8 mouse cellular contexts compared by ENCODE assay signal in genomic region chr5:52634017-52634416, GRCm38 (mm10). TPM values are rescaled to one million over a fixed set of nuclear protein-coding genes. Genes with fewer than 3 reads are reported as not detected.
DNase-seq lines count a peak whose midpoint lies in the region; ATAC-seq lines count a peak whose summit lies in the region.

No protein-coding gene starts in this region.

- no peaks in the 10 kb centered on the region for H3K9me3 ChIP-seq in midbrain, embryonic 12.5 days

- H3K27me3 ChIP-seq in midbrain, embryonic 12.5 days, result no peaks in the 10 kb centered on the region
- H3K27me3 ChIP-seq in splenic B cell, adult 2 months (ENCODE audit: control insufficient read depth, insufficient read depth, low read length, poor library complexity, severe bottlenecking), result no peaks in the 10 kb centered on the region

- H3K4me3 ChIP-seq in midbrain, embryonic 12.5 days, result no peak overlapping the region

- no peak for ATAC-seq in cerebellum, adult (ENCODE audit: insufficient number of reproducible peaks, low FRiP score, low TSS enrichment)
- peak; percentile 48 for ATAC-seq in midbrain, embryonic 12.5 days (ENCODE audit: low FRiP score, low read depth)

- no peak overlapping the region for H3K4me2 ChIP-seq in midbrain, embryonic 12.5 days (replicated peaks)

- peak; percentile 36 to 41 for DNase-seq in cerebellum, adult 18-20 months
- DNase-seq in CD4-positive, CD25-positive, alpha-beta regulatory T cell, adult 2 months (ENCODE audit: low read depth, low spot score), result peak; percentile 86
- peak; percentile 52 to 60 for DNase-seq in cerebellum, postnatal 4 days (ENCODE audit: low spot score in 2 of 2)
- DNase-seq in heart, adult 8-10 months (ENCODE audit: low spot score), result peak; percentile 35
- peak; percentile 26 to 81 for DNase-seq in kidney, postnatal 36 days
- DNase-seq in splenic B cell, adult 2 months (ENCODE audit: low read depth, low spot score), result peak; percentile 76

- H3K4me1 ChIP-seq in midbrain, embryonic 12.5 days, result no peaks in the 10 kb centered on the region

- H3K36me3 ChIP-seq in midbrain, embryonic 12.5 days, result no peaks in the 10 kb centered on the region
- H3K36me3 ChIP-seq in splenic B cell, adult 2 months (ENCODE audit: control insufficient read depth, insufficient read depth, low read length, poor library complexity, severe bottlenecking), result no peaks in the 10 kb centered on the region

- H3K27ac ChIP-seq in midbrain, embryonic 12.5 days (replicated peaks), result no peak overlapping the region

- 27% methylated on average over 8 of the region's 8 CpGs for WGBS in midbrain, embryonic 12.5 days

- H3K9ac ChIP-seq in midbrain, embryonic 12.5 days (replicated peaks), result no peak overlapping the region

RNA-seq across cellular contexts. Expression of gene Sepsecs, which starts 35.5 kb away (rescaled TPM):
- total RNA-seq in heart, adult 8-10 months (2022), result 1 to 10 TPM; 4.7 to 9.0 (median 6.9) TPM
- polyA plus RNA-seq in midbrain, embryonic 12.5 days (2016; fragmentation: Nextera tagmentation; extraction: Ambion mirVana), result 8.5 and 9.4 TPM in 2 replicates

Comparison
In these comparisons a context has a peak if more than half of its experiments do, and no peak if none do; other contexts are left out.
1. DNase-seq: peak in every context shown above with its lines; median percentile 86 in CD4-positive, CD25-positive, alpha-beta regulatory T cell, adult 2 months; 76 in splenic B cell, adult 2 months; 56 in cerebellum, postnatal 4 days; 54 in kidney, postnatal 36 days; 38 in cerebellum, adult 18-20 months; 35 in heart, adult 8-10 months.